Mouse (Mus musculus): ENCODE results near the gene Slc38a7.
"Not testable (repeated sequence)": the region's sequence is repeated elsewhere in the genome, so short reads cannot be mapped to it uniquely, and the experiment has no call there.

The Slc38a7 gene

GRCm38 (mm10) chr8:95809116-95809515 lies 44.2 kb downstream of the Slc38a7 start:
- no peak for DNase-seq (ENCODE audit: extremely low read depth, insufficient read length, low spot score)

- no peak for DNase-seq (ENCODE audit: extremely low read depth, insufficient read length, low spot score)
These were observed 44.7 kb downstream of the Slc38a7 start for GRCm38 (mm10) chr8:95808631-95809030.

- no peak for DNase-seq (ENCODE audit: extremely low read depth, insufficient read length, low spot score)
These were observed 45.5 kb downstream of the Slc38a7 start for GRCm38 (mm10) chr8:95807861-95808260.

GRCm38 (mm10) chr8:95807331-95807843 lies 46.0 kb downstream of the Slc38a7 start, which contains the start of gene Cnot1:
Gene Cnot1, minus strand, starts transcription at chr8:95807464.
- DNase-seq (ENCODE audit: extremely low read depth, insufficient read length, low spot score) = peak; percentile 99

- DNase-seq (ENCODE audit: extremely low read depth, insufficient read length, low spot score) = peak; percentile 41
These were observed 46.7 kb downstream of the Slc38a7 start for GRCm38 (mm10) chr8:95806461-95807191.

- no peak for DNase-seq (ENCODE audit: extremely low read depth, insufficient read length, low spot score)
These were observed 47.9 kb downstream of the Slc38a7 start for GRCm38 (mm10) chr8:95805482-95805881.

GRCm38 (mm10) chr8:95802231-95802630 lies 51.1 kb downstream of the Slc38a7 start:
- DNase-seq (ENCODE audit: extremely low read depth, insufficient read length, low spot score) = no peak

GRCm38 (mm10) chr8:95801476-95802064 lies 51.8 kb downstream of the Slc38a7 start:
- DNase-seq (ENCODE audit: extremely low read depth, insufficient read length, low spot score) = no peak

- DNase-seq (ENCODE audit: extremely low read depth, insufficient read length, low spot score) = no peak
These were observed 53.0 kb downstream of the Slc38a7 start for GRCm38 (mm10) chr8:95800353-95800752.

- DNase-seq (ENCODE audit: extremely low read depth, insufficient read length, low spot score) = no peak
These were observed 53.4 kb downstream of the Slc38a7 start for GRCm38 (mm10) chr8:95799891-95800290.

- DNase-seq (ENCODE audit: extremely low read depth, insufficient read length, low spot score) = no peak
These were observed 54.2 kb downstream of the Slc38a7 start for GRCm38 (mm10) chr8:95799117-95799516.

GRCm38 (mm10) chr8:95795333-95796061 lies 57.8 kb downstream of the Slc38a7 start:
- DNase-seq (ENCODE audit: extremely low read depth, insufficient read length, low spot score) = not testable (repeated sequence)

Data from 3134 (cell line).